Mouse (Mus musculus) midbrain, postnatal 0 days (tissue): ENCODE measurements around the gene Phf10. TPM values are rescaled to one million over a fixed set of nuclear protein-coding genes. Genes with fewer than 3 reads are reported as not detected.
"Not testable (repeated sequence)": the region's sequence is repeated elsewhere in the genome, so short reads cannot be mapped to it uniquely, and the experiment has no call there.

Source experiments
- ATAC-seq: fragments of 200-750 bp; cut with Nextera tagmentation; 2 replicates; pipeline ENCODE4 v1.8.0; 2017; ENCODE audit warnings: moderate number of reproducible peaks, mild to moderate bottlenecking, moderate TSS enrichment, moderate library complexity; ENCODE audit not compliant: low FRiP score
- DNase-seq: peaks from one replicate; pipeline ENCODE4 v3.0.0-alpha.2; 2015; ENCODE audit warnings: low spot score
- H3K27ac ChIP-seq: fragments of 300-500 bp; sonication (generic); 2 replicates; pipeline ENCODE4 v1.5.1; 2014; ENCODE audit warnings: low read depth, mild to moderate bottlenecking, low read length, mixed read lengths
- H3K27me3 ChIP-seq: fragments of 300-500 bp; sonication (generic); 2 replicates; pipeline ENCODE4 v1.6.1; 2014; ENCODE audit warnings: low read length, control low read depth, mixed read lengths; ENCODE audit not compliant: insufficient read depth
- H3K36me3 ChIP-seq: fragments of 300-500 bp; sonication (generic); 2 replicates; pipeline ENCODE4 v1.6.1; 2014; ENCODE audit warnings: low read length, control low read depth, mixed read lengths; ENCODE audit not compliant: insufficient read depth
- H3K4me1 ChIP-seq: fragments of 300-500 bp; sonication (generic); 2 replicates; pipeline ENCODE4 v1.6.1; 2014; ENCODE audit warnings: mild to moderate bottlenecking, control low read depth, antibody characterized with exemption, low read length, mixed read lengths; ENCODE audit not compliant: insufficient read depth
- H3K4me2 ChIP-seq: fragments of 300-500 bp; sonication (generic); 2 replicates; pipeline ENCODE4 v1.6.1; 2014; ENCODE audit warnings: low read depth, mild to moderate bottlenecking, low read length, mixed read lengths; ENCODE audit not compliant: poor library complexity, severe bottlenecking
- H3K4me3 ChIP-seq: fragments of 300-500 bp; sonication (generic); 2 replicates; pipeline ENCODE4 v1.5.1; 2014; ENCODE audit warnings: low read depth, mild to moderate bottlenecking, low read length, moderate library complexity
- H3K9ac ChIP-seq: fragments of 300-500 bp; sonication (generic); replicated peaks from 2 replicates; pipeline ENCODE4 v1.6.1; 2014; ENCODE audit warnings: mild to moderate bottlenecking, low read length, moderate library complexity, mixed read lengths; ENCODE audit not compliant: poor library complexity, severe bottlenecking
- H3K9me3 ChIP-seq: fragments of 300-500 bp; sonication (generic); 2 replicates; pipeline ENCODE4 v1.6.1; 2016; ENCODE audit warnings: low read length, control low read depth
- CTCF ChIP-seq: IDR thresholded peaks from 2 replicates; pipeline ENCODE4 v1.5.1; 2016; ENCODE audit warnings: antibody characterized with exemption, mild to moderate bottlenecking
- WGBS: fragments of 180-500 bp; shearing (Covaris S2); extraction: QIAGEN DNeasy Blood & Tissue Kit; methylation state at CpG from one replicate; pipeline ENCODE4 v1.1.7; 2014; 5-methylcytosine and 5-hydroxymethylcytosine counted together
- polyA plus RNA-seq: library from polyadenylated mRNA; unstranded; fragments of >200 nt; fragmentation: Nextera tagmentation; extraction: Ambion mirVana; gene quantifications from 2 replicates; pipeline ENCODE4 v1.2.1, GENCODE M21; 2015
- total RNA-seq: library from RNA; depleted of rRNA; stranded (reverse); fragments of >200 nt; gene quantifications from 2 replicates; pipeline ENCODE4 v1.2.3, GENCODE M21; 2014

Phf10 gene
- total and polyA plus RNA-seq, 2 experiments from 2014 or later = 12.3 to 49.9 TPM

DNA sequence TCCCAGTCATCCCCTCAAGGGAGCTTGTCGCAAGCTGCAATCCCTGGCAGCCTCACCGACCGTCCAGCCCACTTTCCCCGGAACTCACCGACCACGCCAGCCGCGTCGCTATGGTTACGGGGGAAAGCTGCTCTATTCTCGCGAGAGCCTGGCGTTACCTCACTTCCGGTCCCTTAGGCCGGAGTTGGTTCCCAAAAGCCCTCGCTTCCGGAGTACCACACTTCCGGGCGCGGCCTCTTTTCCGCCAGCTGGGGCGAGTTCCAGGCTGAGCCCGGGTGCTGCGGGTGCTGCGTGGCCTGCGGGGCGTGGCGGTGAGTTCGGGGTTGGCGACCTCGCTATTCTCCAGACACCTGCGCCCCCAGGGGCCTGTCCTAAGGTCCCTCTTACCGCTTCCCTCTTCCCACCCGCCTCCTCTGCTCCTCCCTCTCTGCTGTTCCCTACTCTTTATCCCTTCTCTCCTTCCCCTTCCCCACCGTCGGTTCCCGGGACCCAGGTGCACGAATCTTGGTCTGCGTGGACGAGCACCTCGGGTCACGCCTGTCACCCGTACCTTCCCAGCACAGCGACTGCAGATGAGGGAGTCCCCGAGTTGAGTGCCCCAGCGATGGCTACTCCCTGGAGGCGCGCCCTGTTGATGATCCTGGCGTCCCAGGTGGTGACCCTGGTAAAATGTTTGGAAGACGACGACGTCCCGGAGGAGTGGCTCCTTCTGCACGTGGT is 17.9 kb downstream of the Phf10 start, which contains the start of the genes Wdr27 and 1600012H06Rik:
Gene Wdr27 (minus strand): TSS at position 150 of the 720 bp plus-strand sequence.
Gene 1600012H06Rik (plus strand): TSS at position 176 of the 720 bp plus-strand sequence.
- TF ChIP-seq CTCF = 0 out of 2 replicates have a peak, but pooled peaks have one; percentile 6
- Histone ChIP-seq H3K4me2 (peak within 1 kb of the TSS; percentile 92), H3K27me3 (no peaks in the 10 kb centered on the region), H3K9ac (peak within 1 kb of the TSS; percentile 90), H3K27ac (peak within 1 kb of the TSS; percentile 78), H3K36me3 (peaks cover 6% of the 10 kb centered on the region; the same call in 1 of the 2 replicates), H3K9me3 (no peaks in the 10 kb centered on the region), H3K4me1 (peaks cover 10% of the 10 kb centered on the region; the same call in 1 of the 2 replicates), H3K4me3 (peak within 1 kb of the TSS; percentile 81)
- under 1% methylated on average over 51 of the region's 54 CpGs for WGBS
- ATAC-seq = peak; percentile 99
- peak; percentile 99 for DNase-seq

DNA sequence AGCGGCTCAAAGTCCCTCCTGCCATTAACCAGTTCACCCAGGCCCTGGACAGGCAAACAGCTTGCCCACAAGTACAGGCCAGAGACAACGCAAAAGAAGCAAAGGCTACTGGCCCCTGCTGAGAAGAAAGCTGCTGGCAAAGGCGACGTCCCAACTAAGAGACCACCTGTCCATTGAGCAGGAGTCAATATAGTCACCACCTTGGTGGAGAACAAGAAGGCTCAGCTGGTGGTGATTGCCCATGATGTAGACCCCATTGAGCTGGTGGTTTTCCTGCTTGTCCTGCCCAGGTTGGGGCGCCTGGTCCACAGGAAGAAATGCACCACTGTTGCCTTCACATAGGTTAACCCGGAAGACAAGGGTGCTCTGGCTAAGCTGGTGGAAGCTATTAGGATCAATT is 18.9 kb downstream of the Phf10 start:
- Histone ChIP-seq H3K4me3 (peak overlapping the region; percentile 81), H3K4me2 (peak overlapping the region; percentile 92)
- not testable (repeated sequence) for H3K9me3 ChIP-seq, H3K4me1 ChIP-seq, H3K27me3 ChIP-seq, H3K9ac ChIP-seq, DNase-seq, H3K36me3 ChIP-seq, ATAC-seq, H3K27ac ChIP-seq
- WGBS = 69% methylated on average over 6 of the region's 6 CpGs

DNA sequence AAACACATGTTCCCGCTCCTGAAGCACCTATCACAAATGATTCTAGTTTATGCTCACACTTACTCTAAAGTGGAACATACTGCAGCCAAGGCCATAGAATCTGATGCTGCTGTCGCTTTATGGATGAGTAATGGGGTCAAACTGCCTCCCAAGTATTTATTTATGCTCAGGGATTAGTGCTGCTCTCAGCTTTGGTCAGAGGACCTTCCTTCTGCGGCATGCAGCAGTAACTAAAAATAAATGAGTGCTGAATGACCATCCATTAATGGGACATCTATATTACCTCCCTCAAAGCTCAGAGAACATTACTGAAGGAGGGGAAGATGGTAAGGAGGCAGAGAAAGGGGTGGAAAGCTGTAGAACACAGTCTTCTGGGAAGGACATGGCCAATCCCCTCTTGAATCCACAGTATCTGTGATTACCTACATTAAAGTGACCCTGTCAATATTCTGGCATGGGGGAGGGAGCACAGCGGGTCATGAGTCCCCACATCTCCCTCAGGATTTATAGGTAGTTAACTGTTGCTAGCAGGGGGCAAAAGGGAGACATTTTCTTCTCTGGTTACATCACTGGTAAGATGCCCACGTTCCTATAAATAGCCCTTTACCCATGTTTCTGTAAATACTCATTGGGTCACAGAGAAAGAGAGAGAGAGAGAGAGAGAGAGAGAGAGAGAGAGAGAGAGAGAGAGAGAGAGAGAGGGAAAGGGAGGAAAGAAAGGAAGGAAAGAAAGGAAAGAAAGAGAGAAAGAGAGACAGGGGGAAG is 25.1 kb downstream of the Phf10 start:
- no peaks in the 10 kb centered on the region; the same call in 1 of the 2 replicates for H3K36me3 ChIP-seq
- H3K9ac ChIP-seq = no peak overlapping the region
- no peaks in the 10 kb centered on the region for H3K9me3 ChIP-seq
- no peak overlapping the region for H3K4me3 ChIP-seq
- no peaks in the 10 kb centered on the region for H3K27me3 ChIP-seq
- ATAC-seq = no peak
- no peak for TF ChIP-seq CTCF
- no peak overlapping the region for H3K4me2 ChIP-seq
- DNase-seq = no peak
- no peaks in the 10 kb centered on the region for H3K4me1 ChIP-seq
- H3K27ac ChIP-seq = no peak overlapping the region
- WGBS = 67% methylated on average over 5 of the region's 5 CpGs

DNA sequence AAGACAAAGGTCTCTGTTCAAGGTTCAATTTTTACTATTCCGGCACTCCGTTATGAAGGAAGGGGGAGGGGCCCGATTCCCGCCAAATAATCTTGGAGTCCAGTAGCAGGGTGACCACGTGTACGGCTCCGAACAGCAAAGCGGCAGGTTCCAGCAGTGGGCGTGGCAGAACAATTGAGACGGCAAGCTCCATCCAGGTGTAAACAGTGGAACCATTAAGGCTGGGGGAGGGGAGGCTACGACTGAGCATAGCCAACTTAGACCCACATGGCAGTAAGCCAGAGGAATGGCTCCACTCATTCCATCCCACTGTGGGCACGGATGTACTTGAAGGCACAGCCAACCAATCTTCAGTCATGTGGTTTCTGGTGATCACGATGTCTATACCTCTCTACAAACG is 25.8 kb downstream of the Phf10 start:
- not testable (repeated sequence) for H3K4me1 ChIP-seq, H3K36me3 ChIP-seq, H3K9ac ChIP-seq, ATAC-seq, H3K4me2 ChIP-seq, DNase-seq, H3K4me3 ChIP-seq, H3K9me3 ChIP-seq, H3K27ac ChIP-seq, H3K27me3 ChIP-seq
- 83% methylated on average over 12 of the region's 14 CpGs for WGBS

DNA sequence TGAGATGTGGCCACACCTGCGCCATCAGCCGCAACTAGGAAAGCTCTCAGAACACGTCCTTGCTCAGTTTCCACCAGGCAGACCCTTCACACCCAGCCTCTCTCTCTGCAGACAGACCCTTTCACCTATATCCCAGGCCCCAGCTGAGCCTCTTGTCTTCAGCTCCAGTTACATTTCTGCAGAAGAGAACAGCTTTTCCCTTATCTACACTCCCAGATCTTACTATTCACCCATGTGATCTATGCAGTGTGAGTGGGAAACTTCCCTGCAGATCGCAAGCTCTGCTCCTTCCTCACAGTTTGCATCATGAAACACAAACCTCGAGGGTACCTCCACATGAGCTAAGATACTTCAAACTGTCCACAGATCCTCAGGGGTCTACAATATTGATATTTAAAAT is 29.6 kb downstream of the Phf10 start:
- DNase-seq (no peak), ATAC-seq (no peak)
- Histone ChIP-seq H3K4me1 (no peaks in the 10 kb centered on the region), H3K27ac (no peak overlapping the region), H3K4me3 (no peak overlapping the region), H3K36me3 (no peaks in the 10 kb centered on the region), H3K27me3 (no peaks in the 10 kb centered on the region), H3K9ac (no peak overlapping the region), H3K4me2 (no peak overlapping the region), H3K9me3 (no peaks in the 10 kb centered on the region)
- TF ChIP-seq CTCF = no peak
- WGBS = 85% methylated on average over 5 of the region's 5 CpGs

DNA sequence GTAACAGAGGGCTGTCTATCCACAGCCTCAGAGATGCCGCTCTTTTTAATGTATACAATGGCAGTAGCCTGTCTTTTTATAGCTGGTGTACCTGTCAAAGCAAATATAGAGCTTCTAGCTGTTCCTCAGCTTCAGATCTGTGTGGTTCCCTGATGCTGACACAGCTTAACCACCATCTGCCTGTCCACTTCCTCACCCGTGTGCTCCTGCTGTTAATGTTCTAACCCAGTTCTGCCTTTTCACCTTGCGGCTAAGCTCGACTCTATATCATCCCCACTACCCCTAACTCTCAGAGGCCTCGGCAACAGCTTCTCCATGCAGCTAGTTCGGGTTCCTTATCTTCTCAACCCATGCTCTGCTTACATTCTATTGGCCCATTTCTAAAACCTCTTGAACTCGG is 30.4 kb downstream of the Phf10 start:
- ATAC-seq = no peak
- no peak overlapping the region for H3K9ac ChIP-seq
- no peaks in the 10 kb centered on the region for H3K4me1 ChIP-seq
- H3K9me3 ChIP-seq = no peaks in the 10 kb centered on the region
- H3K4me3 ChIP-seq = no peak overlapping the region
- 86% methylated on average over 7 of the region's 7 CpGs for WGBS
- no peak overlapping the region for H3K27ac ChIP-seq
- no peak for DNase-seq
- no peak for TF ChIP-seq CTCF
- no peak overlapping the region for H3K4me2 ChIP-seq
- H3K36me3 ChIP-seq = no peaks in the 10 kb centered on the region
- no peaks in the 10 kb centered on the region for H3K27me3 ChIP-seq
